Mouse (Mus musculus) bone marrow, adult 2 months (tissue): ENCODE results near the gene Cdh16. TPM values are rescaled to one million over a fixed set of nuclear protein-coding genes. Genes with fewer than 3 reads are reported as not detected.

Source experiments
- H3K27ac ChIP-seq: fragments of 200-500 bp; 2 replicates; pipeline ENCODE4 v1.5.1; 2012; ENCODE audit warnings: low read depth, mild to moderate bottlenecking, control low read depth, inconsistent platforms, low read length; ENCODE audit not compliant: control insufficient read depth, poor library complexity, insufficient read depth
- H3K4me1 ChIP-seq: fragments of 200-500 bp; 2 replicates; pipeline ENCODE4 v1.6.1; 2011; ENCODE audit warnings: low read length; ENCODE audit not compliant: control insufficient read depth, insufficient read depth
- H3K4me3 ChIP-seq: fragments of 200-500 bp; replicated peaks from 2 replicates; pipeline ENCODE3; 2011; ENCODE audit warnings: mild to moderate bottlenecking, low read depth, low read length, control low read depth; ENCODE audit not compliant: control insufficient read depth
- CTCF ChIP-seq: fragments of 200-500 bp; IDR thresholded peaks from 2 replicates; pipeline ENCODE4 v1.5.1; 2011; ENCODE audit warnings: low read length, control low read depth; ENCODE audit not compliant: control insufficient read depth, insufficient read depth
- POLR2A ChIP-seq: fragments of 200-500 bp; IDR thresholded peaks from 2 replicates; pipeline ENCODE4 v1.6.1; 2011; ENCODE audit warnings: low read depth, mild to moderate bottlenecking, control low read depth, low read length, borderline replicate concordance; ENCODE audit not compliant: control insufficient read depth
- WGBS: fragments of 180-500 bp; shearing (Covaris S2); methylation state at CpG from one replicate; pipeline ENCODE4 v1.1.7; 2018; 5-methylcytosine and 5-hydroxymethylcytosine counted together
- polyA plus RNA-seq: library from polyadenylated mRNA; stranded (reverse); fragments of >200 nt; gene quantifications from 2 replicates; pipeline ENCODE4 v1.2.4, GENCODE M21; 2011; ENCODE audit warnings: low replicate concordance; ENCODE audit not compliant: missing spikeins, insufficient read depth, insufficient read length

Cdh16 gene
- polyA plus RNA-seq, 1 experiment: 4.0 TPM

- no peak for TF ChIP-seq POLR2A
- no peak for TF ChIP-seq CTCF
- WGBS: 30% methylated on average over 21 of the region's 21 CpGs
- Histone ChIP-seq H3K4me1 (no peaks in the 10 kb centered on the region), H3K4me3 (peak overlapping the region; percentile 47), H3K27ac (no peak overlapping the region)
Observed at GRCm38 (mm10) chr8:104595773-104596536, 28.2 kb downstream of the Cdh16 start.

GRCm38 (mm10) chr8:104594611-104595362 lies 29.4 kb downstream of the Cdh16 start:
- no peak for TF ChIP-seq CTCF
- no peak for TF ChIP-seq POLR2A
- WGBS: 91% methylated on average over 19 of the region's 19 CpGs
- H3K27ac ChIP-seq: no peak overlapping the region
- H3K4me1 ChIP-seq: no peaks in the 10 kb centered on the region
- H3K4me3 ChIP-seq: no peak overlapping the region

GRCm38 (mm10) chr8:104593536-104594325 lies 30.5 kb downstream of the Cdh16 start:
- no peak overlapping the region for H3K27ac ChIP-seq
- 95% methylated on average over 31 of the region's 31 CpGs for WGBS
- H3K4me3 ChIP-seq: no peak overlapping the region
- TF ChIP-seq POLR2A (no peak), CTCF (no peak)
- no peaks in the 10 kb centered on the region for H3K4me1 ChIP-seq

- Histone ChIP-seq H3K4me3 (no peak overlapping the region), H3K27ac (no peak overlapping the region), H3K4me1 (no peaks in the 10 kb centered on the region)
- WGBS: 71% methylated on average over 6 of the region's 6 CpGs
- no peak for TF ChIP-seq CTCF
- TF ChIP-seq POLR2A: no peak
Observed at GRCm38 (mm10) chr8:104592566-104592965, 31.6 kb downstream of the Cdh16 start.

GRCm38 (mm10) chr8:104591856-104592255 lies 32.3 kb downstream of the Cdh16 start:
- WGBS: 2% methylated on average over 9 of the region's 9 CpGs
- Histone ChIP-seq H3K27ac (no peak overlapping the region), H3K4me1 (no peaks in the 10 kb centered on the region), H3K4me3 (peak overlapping the region; percentile 74)
- TF ChIP-seq CTCF: no peak
- no peak for TF ChIP-seq POLR2A

- no peaks in the 10 kb centered on the region for H3K4me1 ChIP-seq
- no peak for TF ChIP-seq CTCF
- TF ChIP-seq POLR2A: peak; percentile 76; the same call in 1 of the 2 replicates
- H3K27ac ChIP-seq: peak within 1 kb of the TSS; percentile 56
- under 1% methylated on average over 44 of the region's 44 CpGs for WGBS
- peak within 1 kb of the TSS; percentile 74 for H3K4me3 ChIP-seq
Observed at GRCm38 (mm10) chr8:104591133-104591834, 32.9 kb downstream of the Cdh16 start, which contains the start of gene Pdp2. Gene Pdp2 (plus strand): TSS chr8:104591451.

GRCm38 (mm10) chr8:104590284-104590683 lies 33.9 kb downstream of the Cdh16 start:
- Histone ChIP-seq H3K4me3 (no peak overlapping the region), H3K27ac (no peak overlapping the region), H3K4me1 (no peaks in the 10 kb centered on the region)
- TF ChIP-seq POLR2A (no peak), CTCF (no peak)
- WGBS: 92% methylated on average over 3 of the region's 3 CpGs
